Mouse (Mus musculus) embryonic fibroblast, embryonic 13.5 days (primary cell): ENCODE measurements around the gene Pgpep1. TPM values are rescaled to one million over a fixed set of nuclear protein-coding genes. Genes with fewer than 3 reads are reported as not detected.

Experiments
- H3K27ac ChIP-seq: 2 replicates; pipeline ENCODE4 v1.5.1; 2012; ENCODE audit warnings: low read length, control low read depth, inconsistent platforms; ENCODE audit not compliant: insufficient read depth
- H3K4me1 ChIP-seq: 2 replicates; pipeline ENCODE4 v1.6.1; 2011; ENCODE audit warnings: low read length; ENCODE audit not compliant: control insufficient read depth, insufficient read depth
- H3K4me3 ChIP-seq: 2 replicates; pipeline ENCODE4 v1.5.1; 2011; ENCODE audit warnings: mild to moderate bottlenecking, control low read depth, low read length; ENCODE audit not compliant: insufficient read depth
- CTCF ChIP-seq: IDR thresholded peaks from 2 replicates; pipeline ENCODE4 v1.5.1; 2011; ENCODE audit warnings: mild to moderate bottlenecking, control low read depth, low read length, moderate library complexity, borderline replicate concordance; ENCODE audit not compliant: insufficient read depth
- POLR2A ChIP-seq: IDR thresholded peaks from 2 replicates; pipeline ENCODE4 v1.6.1; 2011; ENCODE audit warnings: low read depth, mild to moderate bottlenecking, control low read depth, low read length, moderate library complexity
- polyA plus RNA-seq: library from polyadenylated mRNA; stranded (reverse); fragments of >200 nt; gene quantifications from 2 replicates; pipeline ENCODE4 v1.2.4, GENCODE M21; 2011; ENCODE audit warnings: low read depth; ENCODE audit not compliant: missing spikeins, insufficient read length

Gene Pgpep1
- polyA plus RNA-seq, 1 experiment = 53.7 TPM

DNA sequence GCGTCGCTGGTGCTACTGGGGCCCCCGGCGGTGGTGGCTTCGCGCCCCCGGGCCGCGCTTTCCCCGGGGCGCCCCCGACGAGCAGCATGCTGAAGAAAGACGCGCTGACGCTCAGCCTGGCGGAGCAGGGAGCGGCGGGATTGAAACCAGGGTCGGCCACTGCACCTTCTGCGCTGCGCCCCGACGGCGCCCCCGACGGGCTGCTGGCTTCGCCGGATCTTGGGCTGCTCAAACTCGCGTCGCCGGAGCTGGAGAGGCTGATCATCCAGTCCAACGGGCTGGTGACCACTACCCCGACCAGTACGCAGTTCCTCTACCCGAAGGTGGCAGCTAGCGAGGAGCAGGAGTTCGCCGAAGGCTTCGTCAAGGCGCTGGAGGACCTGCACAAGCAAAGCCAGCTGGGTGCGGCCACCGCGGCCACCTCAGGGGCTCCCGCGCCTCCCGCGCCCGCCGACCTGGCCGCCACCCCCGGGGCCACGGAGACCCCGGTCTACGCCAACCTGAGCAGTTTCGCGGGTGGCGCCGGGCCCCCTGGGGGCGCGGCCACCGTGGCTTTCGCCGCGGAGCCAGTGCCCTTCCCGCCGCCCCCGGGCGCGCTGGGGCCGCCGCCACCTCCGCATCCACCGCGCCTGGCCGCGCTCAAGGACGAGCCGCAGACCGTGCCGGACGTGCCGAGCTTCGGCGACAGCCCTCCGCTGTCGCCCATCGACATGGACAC is 39.1 kb upstream of the Pgpep1 start:
- Histone ChIP-seq H3K4me3 (peak overlapping the region; percentile 65), H3K4me1 (peaks cover 7% of the 10 kb centered on the region), H3K27ac (peak overlapping the region; percentile 77)
- TF ChIP-seq POLR2A (no peak), CTCF (no peak)

DNA sequence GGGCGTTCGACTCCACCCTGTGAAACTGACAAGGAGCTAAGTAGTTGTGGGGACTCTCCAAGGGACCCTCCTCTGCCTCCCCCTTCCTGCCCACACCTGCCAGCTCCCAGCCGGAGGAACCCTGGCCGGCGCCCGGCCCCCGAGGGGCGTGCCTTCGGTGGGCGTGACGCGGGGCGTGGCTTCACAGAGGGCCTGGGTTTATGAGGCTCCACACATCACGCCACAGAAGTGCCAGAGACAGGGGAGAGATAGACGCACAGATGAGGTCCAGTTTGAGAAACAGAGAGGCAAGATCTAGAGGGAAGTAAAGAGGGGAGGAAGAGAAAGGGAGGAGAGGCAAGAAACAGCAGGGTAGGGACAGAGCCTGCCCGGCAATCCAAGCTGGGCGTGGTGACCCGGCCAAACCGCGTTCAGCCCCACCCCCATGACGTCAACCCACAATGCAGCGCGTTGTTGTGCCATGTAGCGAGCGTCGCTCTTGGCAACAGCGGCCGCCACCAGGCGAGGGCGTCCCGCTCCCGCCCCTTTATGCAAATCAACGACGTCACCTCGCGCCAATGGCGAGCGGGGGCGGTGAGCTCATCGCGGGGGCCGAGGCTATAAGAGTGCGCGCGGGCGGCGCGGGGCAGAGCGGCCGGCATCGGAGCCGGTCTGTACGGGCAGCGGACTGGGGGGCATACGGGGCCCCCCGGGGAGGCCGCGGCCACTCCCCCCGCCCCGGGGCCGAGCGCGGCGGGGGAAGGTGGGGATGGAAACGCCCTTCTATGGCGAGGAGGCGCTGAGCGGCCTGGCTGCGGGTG is 38.3 kb upstream of the Pgpep1 start, which contains the start of gene Jund:
Jund (plus strand) TSS at position 640 of the 800 bp plus-strand sequence.
- TF ChIP-seq POLR2A (peak; percentile 81), CTCF (no peak)
- Histone ChIP-seq H3K4me1 (peaks cover 7% of the 10 kb centered on the region), H3K27ac (peak within 1 kb of the TSS; percentile 92), H3K4me3 (peak within 1 kb of the TSS; percentile 65)

DNA sequence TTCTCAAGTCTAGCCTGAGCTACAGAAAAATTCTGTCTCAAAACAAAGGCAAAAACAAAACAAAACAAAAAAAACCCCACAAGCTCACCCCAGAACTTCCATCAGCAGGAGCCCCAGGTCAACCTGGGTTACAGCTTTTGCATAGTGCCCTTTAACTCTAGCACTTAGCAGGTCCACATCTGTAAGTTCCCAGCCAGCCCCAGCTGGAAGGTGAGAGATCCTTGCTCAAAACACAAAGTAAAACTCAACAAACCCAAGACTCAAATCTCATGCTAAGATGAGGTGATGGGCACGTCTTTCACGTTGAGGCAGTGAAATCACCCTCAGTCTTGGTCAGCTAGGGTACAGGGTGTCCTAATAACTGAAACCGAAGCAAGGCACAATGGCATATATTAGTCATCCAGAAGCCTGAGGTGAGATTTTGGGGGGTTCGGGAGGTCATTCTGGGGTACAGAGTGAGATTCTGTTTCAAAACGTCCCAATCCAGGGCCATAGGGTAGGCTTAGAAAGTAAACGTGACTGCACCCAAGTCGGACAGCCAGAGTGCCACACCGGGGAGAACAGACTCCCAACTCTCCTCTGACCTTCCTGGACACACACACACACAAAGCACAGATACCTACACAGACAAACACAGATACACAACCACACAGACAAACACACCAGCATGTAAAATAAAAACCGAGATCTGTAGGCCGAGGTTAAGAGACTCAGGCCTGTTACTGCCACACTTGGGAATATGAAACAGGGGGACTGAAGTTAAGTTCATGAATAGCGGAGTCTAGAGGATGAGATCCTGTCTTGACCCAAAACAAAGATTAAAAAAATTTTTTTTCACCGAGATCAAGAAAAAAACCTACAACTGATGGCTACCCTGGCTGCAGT is 37.4 kb upstream of the Pgpep1 start:
- TF ChIP-seq POLR2A = no peak
- Histone ChIP-seq H3K27ac (0 out of 2 replicates have a peak overlapping the region, but pooled peaks have one; percentile 8), H3K4me3 (no peak overlapping the region), H3K4me1 (peaks cover 7% of the 10 kb centered on the region)

DNA sequence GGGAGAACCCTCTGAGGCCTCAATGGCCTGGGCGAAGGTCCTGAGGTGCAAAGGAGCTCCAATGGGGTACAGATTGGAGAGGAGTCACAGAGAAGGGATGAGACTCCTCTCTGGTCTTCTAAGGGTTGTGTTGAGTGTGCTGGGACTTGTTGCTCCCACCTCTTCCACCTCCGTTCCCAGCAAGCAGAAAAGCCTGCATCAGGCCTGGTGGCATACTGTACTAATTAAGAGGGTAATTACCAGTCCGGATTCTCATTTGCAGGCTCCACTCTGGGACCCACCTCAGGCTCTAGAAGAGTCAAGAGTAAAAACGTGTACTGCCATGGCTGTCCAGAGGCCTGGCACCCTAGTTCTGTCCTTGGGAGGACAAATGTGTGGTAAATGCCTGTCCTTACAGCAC is 36.8 kb upstream of the Pgpep1 start:
- TF ChIP-seq POLR2A (no peak), CTCF (no peak)
- Histone ChIP-seq H3K27ac (no peak overlapping the region), H3K4me3 (no peak overlapping the region), H3K4me1 (peaks cover 3% of the 10 kb centered on the region)

DNA sequence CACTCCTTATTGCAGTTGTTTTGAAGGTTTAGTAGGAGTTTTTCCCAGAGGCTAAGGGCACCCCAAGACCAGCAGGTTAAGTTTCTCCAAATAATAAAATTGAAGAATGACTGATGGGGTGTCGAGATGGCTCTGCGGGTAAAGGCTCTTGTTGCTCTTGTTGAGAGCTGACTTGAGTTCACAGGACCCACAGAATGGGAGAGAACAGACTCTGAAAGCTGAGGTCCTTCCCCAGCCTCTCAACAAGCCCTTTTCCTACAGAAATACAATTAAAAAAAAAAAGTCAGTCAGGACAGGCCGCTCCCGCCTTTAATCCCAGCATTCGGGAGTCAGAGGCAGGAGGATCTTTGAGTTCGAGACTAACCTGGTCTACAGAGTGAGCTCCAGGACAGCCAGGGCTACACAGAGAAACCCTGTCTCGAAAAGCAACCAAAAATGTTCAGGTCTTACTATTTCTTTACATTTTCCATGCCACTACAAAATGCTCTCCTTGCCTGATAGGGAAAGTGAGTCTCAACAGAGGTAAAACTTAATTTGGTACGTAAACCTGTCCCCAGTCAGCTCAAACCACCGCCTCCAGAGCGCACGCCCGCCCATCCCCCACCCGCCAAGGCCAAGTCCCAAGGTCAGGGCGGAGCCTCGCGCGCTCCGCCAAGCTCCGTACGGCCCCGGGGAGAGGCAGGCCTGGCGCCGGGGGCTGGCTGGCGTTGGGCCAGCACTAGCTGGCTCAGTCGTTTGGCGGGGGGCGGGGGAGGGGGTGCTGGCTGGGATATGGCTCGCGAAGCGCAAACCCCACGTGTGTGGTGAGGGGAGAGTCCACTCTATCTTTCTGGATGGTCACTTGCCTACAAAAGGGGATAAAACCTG is 36.1 kb upstream of the Pgpep1 start:
- H3K4me3 ChIP-seq = no peak overlapping the region
- peaks cover 3% of the 10 kb centered on the region for H3K4me1 ChIP-seq
- TF ChIP-seq CTCF (no peak), POLR2A (peak; percentile 29; the same call in 1 of the 2 replicates)
- H3K27ac ChIP-seq = no peak overlapping the region

DNA sequence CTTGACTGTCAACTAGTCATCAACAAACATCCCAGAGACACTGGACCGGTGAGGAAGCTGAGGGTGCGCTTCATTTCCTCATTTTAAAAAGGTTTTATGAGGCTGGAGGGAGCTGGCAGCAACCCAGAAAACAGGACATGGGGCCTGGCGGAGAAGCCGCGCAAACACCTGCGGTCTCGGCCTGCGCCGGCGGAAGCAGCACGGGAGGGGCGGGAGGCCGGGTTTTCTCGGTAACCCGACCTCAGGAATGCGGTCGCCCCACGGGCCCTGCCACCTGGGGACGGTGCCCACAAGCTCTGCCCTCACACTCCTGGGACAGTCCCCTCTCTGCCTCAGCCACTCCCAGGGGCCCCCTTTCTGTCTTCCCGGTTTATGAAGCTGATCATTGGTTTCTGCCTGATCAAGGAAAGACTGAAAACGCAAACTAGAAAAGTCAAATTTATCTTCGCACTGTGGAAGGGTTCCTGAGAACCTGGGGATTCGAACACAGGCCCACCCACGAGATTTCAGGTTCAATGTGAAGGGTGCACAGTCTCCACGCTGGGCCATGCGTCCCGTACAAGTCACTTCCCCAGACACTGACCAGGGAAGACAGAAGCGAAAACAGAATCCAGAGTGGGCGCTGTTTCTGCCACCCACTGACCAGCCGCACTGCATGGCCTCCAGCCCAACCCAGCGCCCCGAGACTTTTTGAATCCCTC is 35.3 kb upstream of the Pgpep1 start:
- H3K4me3 ChIP-seq = no peak overlapping the region
- TF ChIP-seq POLR2A (no peak), CTCF (no peak)
- peaks cover 3% of the 10 kb centered on the region for H3K4me1 ChIP-seq
- no peak overlapping the region for H3K27ac ChIP-seq

DNA sequence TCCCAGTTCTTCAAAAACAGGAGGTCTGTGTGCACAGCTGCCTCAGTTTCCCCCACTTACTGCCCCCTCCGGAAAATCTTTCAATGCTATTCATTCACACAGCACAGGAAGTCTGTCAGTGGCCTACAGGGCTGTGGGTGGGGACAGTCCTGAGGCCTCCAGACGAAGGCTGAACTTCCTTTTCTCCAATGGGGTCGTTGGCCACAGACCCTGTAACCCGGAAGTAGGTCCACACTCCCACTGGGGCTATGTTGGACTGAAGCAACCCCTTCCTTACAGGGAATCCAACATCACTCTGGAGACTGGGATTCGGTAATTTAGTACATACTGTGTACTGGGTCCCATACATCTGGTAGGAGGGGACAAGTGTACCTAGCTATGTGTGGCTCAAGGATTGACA is 33.4 kb upstream of the Pgpep1 start:
- Histone ChIP-seq H3K4me1 (peaks cover 3% of the 10 kb centered on the region), H3K4me3 (no peak overlapping the region), H3K27ac (no peak overlapping the region)
- TF ChIP-seq CTCF (no peak), POLR2A (no peak)

DNA sequence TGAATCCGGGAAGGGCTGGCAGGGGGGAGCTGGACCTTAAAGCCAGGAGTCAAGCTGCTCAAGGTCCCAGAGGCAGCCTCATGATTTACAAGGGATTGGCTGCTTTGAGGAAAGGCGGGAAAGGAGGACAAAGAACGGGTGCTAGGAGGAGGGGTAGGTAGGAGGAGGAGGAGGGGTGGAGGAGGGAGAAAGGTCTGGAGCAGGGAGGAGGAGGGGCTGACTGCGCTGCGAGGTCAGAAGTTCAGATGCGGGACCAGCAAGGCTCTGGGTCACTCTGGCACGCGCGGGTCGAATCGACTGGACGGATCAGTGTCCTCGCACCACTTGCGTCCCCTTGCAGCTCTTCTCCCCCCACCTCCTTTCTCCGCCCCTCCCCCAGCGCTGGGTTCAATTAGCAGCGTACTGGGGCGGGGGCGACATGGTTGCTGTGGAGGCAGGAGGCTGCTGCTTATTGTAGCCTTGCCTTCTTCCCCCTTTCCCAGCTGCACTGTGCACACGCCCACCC is 31.6 kb upstream of the Pgpep1 start:
- Histone ChIP-seq H3K4me3 (no peak overlapping the region), H3K27ac (no peak overlapping the region), H3K4me1 (peaks cover 3% of the 10 kb centered on the region)
- TF ChIP-seq CTCF = no peak
- TF ChIP-seq POLR2A = no peak
